Mouse (Mus musculus) lung, postnatal 0 days (tissue): Measurements from ENCODE around the gene Glmp.
"Not testable (repeated sequence)": the region's sequence is repeated elsewhere in the genome, so short reads cannot be mapped to it uniquely, and the experiment has no call there.

Experiments used
- CTCF ChIP-seq: IDR thresholded peaks from 2 replicates; pipeline ENCODE4 v1.5.1; 2016; ENCODE audit warnings: antibody characterized with exemption, mild to moderate bottlenecking
- EP300 ChIP-seq: IDR thresholded peaks from 2 replicates; pipeline ENCODE4 v1.6.1; 2016; ENCODE audit warnings: antibody characterized with exemption, mild to moderate bottlenecking, control low read depth

DNA sequence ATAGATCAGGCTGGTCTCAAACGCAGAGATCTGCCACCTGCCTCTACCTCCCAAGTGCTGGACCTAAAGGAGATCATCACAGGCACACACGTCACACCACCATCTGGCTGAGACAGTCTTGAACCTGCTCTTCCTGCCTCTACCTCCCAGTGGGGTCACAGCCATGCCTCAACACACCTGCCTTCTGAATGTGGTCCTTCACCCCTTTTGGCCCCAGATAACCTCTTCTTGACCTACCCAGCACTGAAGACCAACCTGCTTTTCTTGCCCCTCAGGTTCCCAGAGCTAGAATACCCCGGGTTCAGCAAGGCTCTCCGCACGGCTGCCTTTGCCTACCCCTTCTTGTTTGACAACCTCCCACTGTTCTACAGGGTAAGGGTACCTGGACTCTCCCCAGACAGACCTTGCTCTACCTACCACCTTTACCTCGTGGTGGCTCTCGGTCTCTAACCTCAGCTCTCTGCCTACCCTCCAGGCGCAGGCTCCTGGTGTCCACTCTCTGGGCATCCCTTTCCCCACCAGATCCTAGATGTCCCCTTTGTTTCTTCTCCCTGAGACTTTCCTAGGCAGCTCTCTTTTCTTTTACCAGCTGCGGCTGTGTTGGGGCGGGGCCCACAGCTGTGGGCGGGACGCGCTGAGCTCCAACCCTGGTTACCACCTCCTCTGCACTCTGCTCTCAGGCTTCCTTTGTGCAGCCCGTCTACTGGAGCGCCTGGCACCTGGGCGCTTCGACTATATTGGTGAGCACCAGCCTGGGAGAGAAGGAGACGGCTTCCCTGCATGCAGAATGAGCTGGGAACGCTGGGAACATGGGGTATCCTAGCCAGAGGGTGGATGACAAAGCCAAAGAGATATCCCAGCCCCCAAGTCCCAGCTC lies 51.2 kb downstream of the Glmp start:
- not testable (repeated sequence) for TF ChIP-seq CTCF, EP300
